Mouse (Mus musculus) testis, postnatal 10 days (tissue): ENCODE measurements around the gene 9330182O14Rik.
A peak's percentile ranks its signal among the peaks of the same experiment; 100 is the strongest.

Experiments
- DNase-seq: peaks from one replicate; pipeline ENCODE4 v3.0.0; 2021; ENCODE audit warnings: low spot score

9330182O14Rik gene

GRCm38 (mm10) chr15:40134152-40134792, at the start of gene 9330182O14Rik:
TSS of gene 9330182O14Rik (plus strand) at chr15:40134365.
- DNase-seq, result no peak

GRCm38 (mm10) chr15:40103304-40103703, 30.9 kb upstream of the 9330182O14Rik start:
- no peak for DNase-seq

GRCm38 (mm10) chr15:40105712-40106111, 28.5 kb upstream of the 9330182O14Rik start:
- no peak for DNase-seq

- DNase-seq, result no peak
Measured at GRCm38 (mm10) chr15:40113888-40114576, 20.1 kb upstream of the 9330182O14Rik start.

DNA sequence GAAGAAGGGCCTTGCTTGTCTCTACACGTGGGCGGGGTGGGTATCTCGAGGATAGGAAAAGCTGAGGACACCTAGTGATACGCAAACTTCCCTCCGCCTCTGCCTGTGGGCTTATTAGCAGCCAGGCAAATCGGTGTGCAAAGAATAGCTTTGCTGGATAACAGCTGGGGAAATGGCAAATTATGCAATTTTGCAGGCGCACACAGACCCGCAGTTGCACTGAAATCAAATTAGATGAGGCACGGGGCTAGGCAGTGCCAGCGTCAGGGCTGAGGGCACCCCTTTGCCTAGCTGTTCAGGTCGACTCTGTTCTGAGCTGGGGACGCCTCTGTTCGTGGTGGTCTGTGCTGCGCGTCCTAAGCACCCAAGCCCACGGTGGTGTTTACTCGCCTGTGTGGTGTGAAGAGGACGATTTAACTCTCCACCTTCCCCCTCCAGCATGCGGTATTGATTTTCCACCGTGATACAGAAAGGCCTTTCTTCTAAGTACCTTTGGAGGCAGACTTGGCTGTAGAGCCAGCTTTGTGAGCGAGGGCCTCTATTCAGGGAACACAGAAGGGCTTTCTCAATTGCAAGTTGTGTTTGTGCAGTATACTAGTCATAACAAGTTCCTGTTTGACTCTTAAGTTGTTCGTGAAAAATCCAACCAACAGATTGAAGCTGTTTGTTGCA, 19.4 kb upstream of the 9330182O14Rik start:
- DNase-seq, result no peak

DNA sequence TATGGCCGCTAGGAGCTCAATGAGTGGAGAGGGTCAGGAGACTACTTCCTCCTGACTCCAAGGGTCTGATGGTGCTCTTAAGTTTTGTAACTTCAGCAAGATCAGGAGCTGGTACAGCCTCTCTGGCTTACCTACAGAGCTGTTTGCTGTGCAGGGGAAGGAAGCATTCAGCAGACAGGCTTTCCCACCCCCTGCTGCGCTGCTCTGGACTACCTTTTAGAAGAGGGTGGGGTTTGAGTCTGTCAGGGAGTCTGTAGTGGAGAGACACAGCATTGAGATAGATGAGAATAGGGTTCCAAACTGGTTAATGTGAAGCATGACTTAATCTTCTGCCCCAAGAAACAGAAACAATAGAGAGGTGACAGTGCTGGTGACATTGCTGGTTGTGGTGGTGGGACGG, 17.8 kb upstream of the 9330182O14Rik start:
- DNase-seq, result no peak

DNA sequence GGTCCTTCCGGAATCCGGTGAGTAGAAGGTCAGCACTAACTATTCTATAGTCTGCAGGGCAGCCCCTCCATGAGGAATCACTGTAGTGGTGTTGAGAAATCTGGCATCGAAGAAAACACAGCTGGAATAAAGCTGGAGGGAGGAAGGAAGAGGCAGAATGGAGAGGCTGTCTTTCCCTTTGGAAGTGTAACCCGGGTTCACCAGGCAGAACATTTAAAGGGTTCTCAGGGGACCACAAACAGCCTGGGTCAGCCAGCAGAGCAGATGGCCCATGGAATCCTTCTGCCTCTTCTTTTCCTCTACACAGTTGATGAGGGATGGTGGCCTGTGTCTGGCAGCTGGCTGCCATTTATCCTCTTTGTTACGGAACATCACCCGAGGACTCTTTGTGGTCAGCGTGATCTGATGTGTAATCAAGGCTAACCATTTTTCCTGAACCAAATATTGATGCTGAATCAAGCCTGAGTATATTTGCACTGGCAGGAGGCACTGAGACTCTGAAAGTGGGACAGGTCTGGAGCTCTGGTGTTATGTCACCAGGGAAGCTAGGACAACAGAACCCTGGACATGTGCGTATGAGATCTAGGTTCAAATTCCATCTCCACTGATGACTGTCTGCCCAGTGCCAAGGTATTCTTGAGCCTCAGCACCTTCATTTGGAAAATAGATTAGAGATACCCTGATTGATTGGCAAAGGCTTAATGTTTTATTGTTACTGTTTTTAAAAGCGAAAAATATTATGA, 9.8 kb upstream of the 9330182O14Rik start:
- no peak for DNase-seq

- no peak for DNase-seq
Measured at GRCm38 (mm10) chr15:40129496-40129895, 4.7 kb upstream of the 9330182O14Rik start.

- peak; percentile 92 for DNase-seq
Measured at GRCm38 (mm10) chr15:40130880-40131478, 3.2 kb upstream of the 9330182O14Rik start.

- DNase-seq, result no peak
Measured at GRCm38 (mm10) chr15:40132408-40132807, 1.8 kb upstream of the 9330182O14Rik start.

- no peak for DNase-seq
Measured at GRCm38 (mm10) chr15:40144221-40144620, 10.1 kb downstream of the 9330182O14Rik start.

GRCm38 (mm10) chr15:40157683-40158082, 23.5 kb downstream of the 9330182O14Rik start:
- no peak for DNase-seq

GRCm38 (mm10) chr15:40166560-40167275, 32.6 kb downstream of the 9330182O14Rik start:
- DNase-seq, result peak; percentile 48

- no peak for DNase-seq
Measured at GRCm38 (mm10) chr15:40167276-40168139, 33.3 kb downstream of the 9330182O14Rik start.

GRCm38 (mm10) chr15:40168140-40168688, 34.0 kb downstream of the 9330182O14Rik start:
- peak; percentile 49 for DNase-seq

DNA sequence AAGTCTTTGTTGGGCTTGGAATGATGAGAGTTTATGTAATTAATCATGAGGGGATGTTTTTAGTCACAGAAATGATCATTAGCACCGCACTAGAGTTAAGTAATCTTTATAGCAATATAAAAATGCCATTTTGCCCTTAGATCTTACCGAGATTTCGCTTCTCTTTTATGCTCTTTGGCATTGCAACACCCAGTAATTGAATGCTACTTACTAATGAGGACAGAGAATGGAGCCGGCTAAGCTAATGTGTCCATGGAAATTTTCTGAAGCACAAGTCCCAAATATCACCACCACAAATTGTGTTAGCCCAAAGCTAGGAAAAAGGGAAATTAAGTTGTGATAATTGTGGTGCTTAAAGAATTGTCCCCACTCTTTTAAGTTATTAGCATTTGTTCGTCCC, 34.9 kb downstream of the 9330182O14Rik start:
- DNase-seq, result no peak

DNA sequence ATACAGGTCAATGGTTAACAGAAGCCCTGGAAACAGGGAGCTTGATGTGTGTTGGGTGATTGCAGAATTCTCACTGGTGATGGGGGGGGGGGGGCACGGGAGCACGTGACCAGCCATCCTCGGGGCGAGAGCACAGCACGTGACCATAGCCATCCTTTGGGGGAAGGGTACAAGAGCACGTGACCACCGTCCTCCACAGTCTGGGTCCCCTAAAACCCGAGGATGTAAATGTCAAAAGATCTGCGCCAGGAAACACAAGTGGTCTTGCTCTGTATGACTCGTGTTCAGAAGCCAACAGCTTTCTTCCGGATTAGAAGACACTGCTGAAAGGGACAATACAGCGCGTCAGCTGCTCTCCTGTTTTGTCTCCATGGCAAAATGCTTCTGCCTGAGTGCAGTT, 35.5 kb downstream of the 9330182O14Rik start:
- no peak for DNase-seq

DNA sequence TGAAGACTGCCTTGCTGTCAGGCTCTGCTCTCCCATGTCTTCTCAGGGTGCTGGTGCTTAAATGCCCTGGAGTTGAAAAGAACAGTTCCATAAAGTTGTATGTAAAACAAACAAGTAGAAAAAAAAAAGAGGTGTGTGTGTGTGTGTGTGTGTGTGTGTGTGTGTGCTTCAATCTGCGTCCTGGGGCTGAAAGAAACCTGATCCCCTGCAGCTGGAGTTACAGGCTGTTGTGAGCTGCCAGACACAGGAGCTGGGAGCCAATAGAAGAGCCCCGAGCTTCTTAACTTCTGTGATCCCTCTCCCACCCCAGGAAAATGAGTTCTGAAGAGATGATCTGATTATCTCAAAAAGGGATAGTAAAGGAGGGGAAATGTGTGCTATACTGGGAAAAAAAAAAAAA, 45.3 kb downstream of the 9330182O14Rik start:
- no peak for DNase-seq

- no peak for DNase-seq
Measured at GRCm38 (mm10) chr15:40187017-40187416, 52.9 kb downstream of the 9330182O14Rik start.
